Mouse (Mus musculus) bone marrow macrophage, adult 2 months (primary cell): ENCODE results near the gene Hnrnpa3. TPM values are rescaled to one million over a fixed set of nuclear protein-coding genes. Genes with fewer than 3 reads are reported as not detected.
A peak's percentile ranks its signal among the peaks of the same experiment; 100 is the strongest.

ENCODE experiments used
- H3K27ac ChIP-seq: 2 replicates; pipeline ENCODE4 v1.5.1; 2012; ENCODE audit warnings: low read depth, low read length; ENCODE audit not compliant: insufficient read depth
- H3K4me1 ChIP-seq: 2 replicates; pipeline ENCODE4 v1.6.1; 2012; ENCODE audit warnings: low read length; ENCODE audit not compliant: control insufficient read depth, insufficient read depth
- H3K4me3 ChIP-seq: 2 replicates; pipeline ENCODE4 v1.5.1; 2012; ENCODE audit warnings: mild to moderate bottlenecking, low read length, moderate library complexity; ENCODE audit not compliant: insufficient read depth
- CTCF ChIP-seq: IDR thresholded peaks from 2 replicates; pipeline ENCODE4 v1.5.1; 2012; ENCODE audit warnings: low read depth, mild to moderate bottlenecking, low read length, moderate library complexity
- POLR2A ChIP-seq: IDR thresholded peaks from 2 replicates; pipeline ENCODE4 v1.6.1; 2012; ENCODE audit warnings: mild to moderate bottlenecking, low read depth, low read length, borderline replicate concordance
- polyA plus RNA-seq: library from polyadenylated mRNA; stranded (reverse); fragments of >200 nt; gene quantifications from 2 replicates; pipeline ENCODE4 v1.2.4, GENCODE M21; 2012; ENCODE audit not compliant: missing spikeins, insufficient read depth, insufficient read length

Gene Hnrnpa3
- polyA plus RNA-seq, 1 experiment: 183 TPM

GRCm38 (mm10) chr2:75700543-75700942 lies 41.5 kb downstream of the Hnrnpa3 start:
- TF ChIP-seq CTCF (no peak), POLR2A (no peak)
- H3K27ac ChIP-seq: 0 out of 2 replicates have a peak overlapping the region, but pooled peaks have one; percentile 97
- peaks cover 36% of the 10 kb centered on the region for H3K4me1 ChIP-seq
- peak overlapping the region; percentile 99 for H3K4me3 ChIP-seq

DNA sequence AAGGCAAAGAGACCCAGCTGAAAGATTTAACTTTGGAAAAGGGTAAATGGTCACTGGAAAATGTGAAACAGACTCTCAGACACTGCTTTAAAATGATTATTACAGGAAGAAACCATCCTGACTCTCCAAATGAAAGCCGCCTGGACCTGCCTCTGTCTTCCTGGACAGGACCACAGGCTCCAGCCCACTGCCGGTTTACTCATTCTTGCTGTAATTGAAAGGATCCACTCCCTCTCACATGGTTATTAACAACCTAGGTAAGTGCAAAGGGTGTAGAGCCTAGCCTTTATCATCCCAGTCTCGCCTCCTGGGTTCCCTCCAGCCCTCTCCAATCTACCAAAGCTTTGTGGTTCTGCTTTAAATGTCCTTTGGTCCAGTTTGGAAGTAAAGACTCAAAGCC lies 42.1 kb downstream of the Hnrnpa3 start:
- Histone ChIP-seq H3K4me3 (peak overlapping the region; percentile 99), H3K27ac (peak overlapping the region; percentile 97), H3K4me1 (peaks cover 33% of the 10 kb centered on the region)
- TF ChIP-seq CTCF: no peak
- no peak for TF ChIP-seq POLR2A

GRCm38 (mm10) chr2:75701822-75702587 lies 42.9 kb downstream of the Hnrnpa3 start:
- Histone ChIP-seq H3K27ac (peak overlapping the region; percentile 97), H3K4me1 (peaks cover 36% of the 10 kb centered on the region)

GRCm38 (mm10) chr2:75702588-75702976 lies 43.5 kb downstream of the Hnrnpa3 start:
- peak overlapping the region; percentile 99 for H3K4me3 ChIP-seq

More at GRCm38 (mm10) chr2:75701822-75702587, 42.9 kb downstream of the Hnrnpa3 start:
- TF ChIP-seq POLR2A (no peak), CTCF (no peak)
- peak overlapping the region; percentile 99 for H3K4me3 ChIP-seq

DNA sequence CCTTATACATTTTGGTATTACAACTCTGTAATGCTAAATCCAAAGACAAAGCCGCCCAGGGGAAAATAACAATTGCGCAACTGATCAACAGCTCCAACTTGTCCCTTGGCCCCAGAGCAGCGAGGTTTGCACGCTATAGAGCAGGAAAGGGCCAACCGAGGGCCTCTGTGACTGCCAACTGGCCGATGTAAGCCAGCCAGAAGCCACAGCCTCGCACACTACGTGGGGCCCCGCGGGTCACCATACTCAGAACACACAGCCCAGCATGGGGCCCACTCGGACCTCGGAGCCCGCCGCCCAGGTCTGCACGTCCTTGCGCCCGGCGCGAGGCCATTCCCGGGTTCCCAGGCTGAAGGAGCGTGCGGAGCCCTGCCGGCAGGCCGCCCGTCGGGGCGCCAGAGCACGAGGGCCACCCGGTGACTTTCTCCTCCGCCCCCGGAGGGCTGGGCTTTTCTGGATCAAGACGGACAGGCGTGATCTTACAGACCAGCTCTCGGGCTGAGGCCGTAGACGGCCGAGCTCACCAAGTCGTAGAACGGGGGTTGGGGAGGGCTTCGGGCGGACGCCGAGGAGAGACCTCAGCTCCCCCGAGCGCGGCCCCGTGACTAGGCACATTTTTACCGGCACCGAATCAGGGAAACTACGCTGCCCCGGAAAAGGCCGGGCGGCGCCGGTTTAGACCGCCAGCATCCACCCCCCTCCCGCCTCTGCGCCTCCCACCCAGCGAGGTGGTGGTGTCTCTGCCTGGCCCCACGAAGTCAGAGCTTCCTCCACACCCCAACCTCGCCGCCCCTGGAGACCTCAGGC lies 44.5 kb downstream of the Hnrnpa3 start:
- H3K27ac ChIP-seq: peak overlapping the region; percentile 97
- H3K4me1 ChIP-seq: peaks cover 26% of the 10 kb centered on the region
- H3K4me3 ChIP-seq: peak overlapping the region; percentile 99
- no peak for TF ChIP-seq POLR2A
- TF ChIP-seq CTCF: no peak

More at GRCm38 (mm10) chr2:75702588-75702976, 43.5 kb downstream of the Hnrnpa3 start:
- TF ChIP-seq CTCF (no peak), POLR2A (no peak)
- Histone ChIP-seq H3K27ac (peak overlapping the region; percentile 97), H3K4me1 (peaks cover 34% of the 10 kb centered on the region)

DNA sequence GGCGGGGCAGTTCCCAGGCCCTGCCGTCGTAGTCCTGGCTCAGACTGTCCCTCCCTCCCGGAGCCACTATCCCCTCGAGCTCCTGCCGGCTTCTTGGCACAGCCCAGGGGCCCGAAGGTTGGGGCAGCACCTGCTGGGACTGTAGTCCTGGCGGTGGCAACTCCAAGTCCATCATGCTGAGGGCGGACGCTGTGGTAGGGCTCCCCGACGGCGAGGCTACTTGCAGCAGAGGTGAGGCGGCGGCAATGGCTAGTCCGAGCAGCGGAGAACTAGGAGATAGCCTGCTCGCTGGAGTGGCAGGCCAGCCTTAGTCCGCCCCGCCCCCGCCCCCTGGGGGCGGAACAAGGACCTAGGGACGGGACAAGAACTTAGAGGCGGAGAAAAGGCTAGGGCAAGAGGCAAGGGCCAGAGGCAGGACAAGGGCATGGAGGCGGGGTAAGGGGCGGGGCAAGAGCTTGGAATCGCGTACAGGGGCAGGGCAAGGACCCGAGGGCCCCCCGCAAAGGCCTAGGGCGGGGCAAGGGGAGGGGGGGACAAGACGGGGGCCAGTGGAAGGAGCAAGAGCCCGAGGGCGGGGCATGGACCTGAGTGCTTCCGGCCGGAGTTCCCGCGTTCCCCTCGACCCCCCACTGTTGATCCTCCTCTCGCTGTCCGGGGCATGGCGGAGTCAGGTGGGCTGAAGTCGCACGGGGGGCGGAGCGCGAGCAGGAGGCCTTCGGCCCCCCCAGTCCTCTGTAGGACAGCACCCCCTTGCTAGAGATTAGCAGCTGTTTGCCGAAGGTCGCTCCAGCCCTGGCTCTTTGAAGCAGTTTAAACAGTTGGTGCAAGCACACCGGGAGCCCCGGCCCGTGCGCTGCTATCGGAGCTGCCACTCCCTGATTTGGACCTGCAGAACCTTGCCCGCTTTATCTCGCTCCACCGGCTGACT lies 45.4 kb downstream of the Hnrnpa3 start, which contains the start of gene Nfe2l2:
TSS of gene Nfe2l2 (minus strand) at position 408 of the 928 bp plus-strand sequence.
- peak within 1 kb of the TSS; percentile 97 for H3K27ac ChIP-seq
- peak within 1 kb of the TSS; percentile 99 for H3K4me3 ChIP-seq
- H3K4me1 ChIP-seq: peaks cover 18% of the 10 kb centered on the region
- TF ChIP-seq POLR2A (peak; percentile 96), CTCF (no peak)

DNA sequence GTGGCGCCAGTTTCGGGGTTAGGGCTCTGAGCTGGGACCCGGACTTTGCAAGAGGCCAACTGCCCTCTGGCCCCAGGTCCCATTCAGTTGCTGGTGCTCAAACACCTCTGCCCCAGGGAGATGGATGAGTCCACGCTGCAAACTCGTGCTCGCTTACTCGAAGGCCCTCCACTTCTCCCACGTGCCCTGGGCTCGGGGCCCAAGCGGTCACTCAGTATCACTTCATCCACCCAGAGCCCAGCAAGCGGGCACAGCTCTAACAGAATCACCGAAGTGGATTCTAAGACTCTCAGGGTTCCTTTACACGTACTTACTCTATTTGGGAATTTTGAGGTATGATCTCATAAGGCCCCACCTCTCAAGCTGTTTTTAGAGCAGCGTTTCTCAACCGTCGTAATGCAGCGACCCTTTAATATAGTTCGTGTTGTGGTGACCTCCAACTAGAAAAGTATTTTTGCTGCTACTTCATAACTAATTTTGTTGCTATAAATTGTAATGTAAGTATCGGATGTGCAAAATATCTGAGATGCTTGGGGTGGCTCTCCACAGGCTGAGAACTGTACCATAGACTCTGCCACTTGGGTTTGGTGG lies 46.2 kb downstream of the Hnrnpa3 start:
- TF ChIP-seq CTCF: no peak
- no peak for TF ChIP-seq POLR2A
- H3K4me3 ChIP-seq: peak overlapping the region; percentile 63
- H3K27ac ChIP-seq: peak overlapping the region; percentile 89
- peaks cover 14% of the 10 kb centered on the region for H3K4me1 ChIP-seq

GRCm38 (mm10) chr2:75706435-75706834 lies 47.4 kb downstream of the Hnrnpa3 start:
- TF ChIP-seq POLR2A (no peak), CTCF (no peak)
- Histone ChIP-seq H3K4me3 (no peak overlapping the region), H3K4me1 (peaks cover 12% of the 10 kb centered on the region), H3K27ac (peak overlapping the region; percentile 89)

- Histone ChIP-seq H3K4me1 (peaks cover 12% of the 10 kb centered on the region), H3K4me3 (no peak overlapping the region)
- no peak for TF ChIP-seq CTCF
- no peak for TF ChIP-seq POLR2A
Observed at GRCm38 (mm10) chr2:75707420-75707819, 48.4 kb downstream of the Hnrnpa3 start.

More at GRCm38 (mm10) chr2:75707420-75707819, 48.4 kb downstream of the Hnrnpa3 start:
- no peak overlapping the region for H3K27ac ChIP-seq
